Mouse (Mus musculus) liver, adult 2 months (tissue): ENCODE data around the gene Dusp14.

Experiments used
- CTCF ChIP-seq: fragments of 200-500 bp; IDR thresholded peaks from 2 replicates; pipeline ENCODE4 v1.5.1; 2011; ENCODE audit warnings: low read depth, low read length, control low read depth
- POLR2A ChIP-seq: fragments of 200-500 bp; IDR thresholded peaks from 2 replicates; pipeline ENCODE4 v1.6.1; 2011; ENCODE audit warnings: low read length, control low read depth; ENCODE audit not compliant: insufficient read depth; ENCODE audit errors: extremely low read depth

- TF ChIP-seq CTCF (no peak), POLR2A (no peak)
Observed at GRCm38 (mm10) chr11:84053524-84054163, 15.4 kb downstream of the Dusp14 start.
